Mouse (Mus musculus) small intestine, adult 2 months (tissue): Measurements from ENCODE around the gene Dffa. TPM values are rescaled to one million over a fixed set of nuclear protein-coding genes. Genes with fewer than 3 reads are reported as not detected.
A peak's percentile ranks its signal among the peaks of the same experiment; 100 is the strongest.

Experiments
- H3K27ac ChIP-seq: fragments of 200-500 bp; 2 replicates; pipeline ENCODE4 v1.5.1; 2012; ENCODE audit warnings: low read depth, low read length, control low read depth, inconsistent platforms; ENCODE audit not compliant: insufficient read depth
- H3K27me3 ChIP-seq: fragments of 200-500 bp; 2 replicates; pipeline ENCODE4 v1.6.1; 2012; ENCODE audit warnings: mild to moderate bottlenecking, moderate library complexity, low read length, inconsistent platforms; ENCODE audit not compliant: control insufficient read depth, insufficient read depth
- H3K36me3 ChIP-seq: fragments of 200-500 bp; 2 replicates; pipeline ENCODE4 v1.6.1; 2012; ENCODE audit warnings: mild to moderate bottlenecking, low read length, control low read depth, inconsistent platforms; ENCODE audit not compliant: control insufficient read depth, insufficient read depth
- H3K4me1 ChIP-seq: fragments of 200-500 bp; 2 replicates; pipeline ENCODE4 v1.6.1; 2012; ENCODE audit warnings: low read length, inconsistent platforms, mixed read lengths; ENCODE audit not compliant: control insufficient read depth, insufficient read depth, insufficient read length
- H3K4me3 ChIP-seq: fragments of 200-500 bp; 2 replicates; pipeline ENCODE4 v1.5.1; 2012; ENCODE audit warnings: low read depth, mild to moderate bottlenecking, control low read depth, inconsistent platforms, low read length, moderate library complexity
- CTCF ChIP-seq: fragments of 200-500 bp; IDR thresholded peaks from 2 replicates; pipeline ENCODE4 v1.5.1; 2012; ENCODE audit warnings: low read depth, mild to moderate bottlenecking, control low read depth, inconsistent platforms, low read length, moderate library complexity, mixed read lengths; ENCODE audit not compliant: insufficient replicate concordance, insufficient read length; ENCODE audit errors: extremely low read depth
- POLR2A ChIP-seq: fragments of 200-500 bp; IDR thresholded peaks from 2 replicates; pipeline ENCODE4 v1.6.1; 2012; ENCODE audit warnings: low read depth, mild to moderate bottlenecking, control low read depth, inconsistent platforms, low read length, moderate library complexity
- WGBS: fragments of 180-500 bp; shearing (Covaris S2); methylation state at CpG from one replicate; pipeline ENCODE4 v1.1.7; 2018; 5-methylcytosine and 5-hydroxymethylcytosine counted together
- polyA plus RNA-seq: library from polyadenylated mRNA; depleted of rRNA; stranded (reverse); fragments of >200 nt; gene quantifications from 2 replicates; pipeline ENCODE4 v1.2.3, GENCODE M21; 2012

Dffa gene
- polyA plus RNA-seq, 1 experiment: 13.7 TPM

DNA sequence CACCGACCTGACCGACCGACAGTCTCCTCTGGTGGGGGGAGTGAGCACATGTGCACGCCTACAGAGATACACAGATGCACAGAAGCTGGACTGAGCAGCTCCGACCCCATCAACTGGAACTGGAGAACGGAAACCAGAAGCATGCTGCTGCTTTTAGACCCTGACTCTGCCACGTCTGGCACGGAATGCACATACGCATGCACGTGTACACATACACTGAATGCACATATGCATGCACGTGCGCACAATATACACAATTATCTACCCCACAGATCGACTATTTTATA lies 42.6 kb upstream of the Dffa start:
- H3K4me3 ChIP-seq: no peak overlapping the region
- H3K27me3 ChIP-seq: no peaks in the 10 kb centered on the region
- TF ChIP-seq CTCF: no peak
- TF ChIP-seq POLR2A: no peak
- peaks cover 16% of the 10 kb centered on the region for H3K4me1 ChIP-seq
- 89% methylated on average over 13 of the region's 13 CpGs for WGBS
- H3K27ac ChIP-seq: no peak overlapping the region
- H3K36me3 ChIP-seq: peaks cover 2% of the 10 kb centered on the region

DNA sequence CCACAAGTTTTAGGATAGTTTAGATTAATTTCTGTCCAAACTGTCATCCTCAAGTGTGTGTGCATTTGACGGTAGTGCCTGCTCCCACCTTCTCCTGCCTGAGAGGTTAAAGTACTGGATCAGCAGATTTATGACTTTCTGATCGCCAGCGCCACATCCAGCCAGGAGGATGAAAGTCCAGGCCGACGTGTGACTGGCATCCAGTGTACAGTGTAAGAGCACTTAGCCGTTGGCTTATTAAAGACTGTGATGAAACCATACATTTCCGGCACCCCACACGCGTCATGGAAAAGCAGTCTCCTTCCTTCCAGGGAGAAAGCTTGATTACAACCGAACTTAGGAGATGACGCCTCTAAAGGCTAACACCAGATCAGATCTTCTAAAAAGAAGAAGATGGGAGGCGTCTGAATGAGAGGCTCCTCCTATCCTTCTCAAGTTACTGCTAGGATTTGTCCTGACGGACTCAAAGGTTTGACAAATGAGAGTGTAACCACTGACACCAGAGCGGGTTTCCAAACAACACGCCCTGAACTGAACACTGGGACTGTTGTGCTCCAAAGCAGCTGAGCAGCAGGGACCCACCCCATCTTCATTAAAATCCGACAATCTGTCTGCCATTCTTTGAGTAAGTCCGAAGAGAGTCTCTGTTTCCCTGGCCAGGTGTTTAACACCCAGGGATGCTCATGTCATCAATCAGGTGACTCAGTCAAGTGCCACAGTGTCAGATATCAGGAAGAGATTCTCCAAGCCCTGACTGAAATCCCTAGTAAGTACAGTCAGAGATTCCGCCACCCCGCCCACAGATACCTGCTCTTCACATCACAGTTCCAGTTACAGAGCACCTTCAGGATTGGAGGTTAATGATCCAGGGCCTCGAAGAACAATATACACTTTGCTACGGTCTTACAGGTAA lies 41.3 kb upstream of the Dffa start:
- Histone ChIP-seq H3K4me3 (peak overlapping the region; percentile 24; the same call in 1 of the 2 replicates), H3K36me3 (peaks cover 6% of the 10 kb centered on the region), H3K4me1 (peaks cover 12% of the 10 kb centered on the region), H3K27ac (peak overlapping the region; percentile 14), H3K27me3 (no peaks in the 10 kb centered on the region)
- TF ChIP-seq CTCF (no peak), POLR2A (no peak)
- 37% methylated on average over 21 of the region's 21 CpGs for WGBS

DNA sequence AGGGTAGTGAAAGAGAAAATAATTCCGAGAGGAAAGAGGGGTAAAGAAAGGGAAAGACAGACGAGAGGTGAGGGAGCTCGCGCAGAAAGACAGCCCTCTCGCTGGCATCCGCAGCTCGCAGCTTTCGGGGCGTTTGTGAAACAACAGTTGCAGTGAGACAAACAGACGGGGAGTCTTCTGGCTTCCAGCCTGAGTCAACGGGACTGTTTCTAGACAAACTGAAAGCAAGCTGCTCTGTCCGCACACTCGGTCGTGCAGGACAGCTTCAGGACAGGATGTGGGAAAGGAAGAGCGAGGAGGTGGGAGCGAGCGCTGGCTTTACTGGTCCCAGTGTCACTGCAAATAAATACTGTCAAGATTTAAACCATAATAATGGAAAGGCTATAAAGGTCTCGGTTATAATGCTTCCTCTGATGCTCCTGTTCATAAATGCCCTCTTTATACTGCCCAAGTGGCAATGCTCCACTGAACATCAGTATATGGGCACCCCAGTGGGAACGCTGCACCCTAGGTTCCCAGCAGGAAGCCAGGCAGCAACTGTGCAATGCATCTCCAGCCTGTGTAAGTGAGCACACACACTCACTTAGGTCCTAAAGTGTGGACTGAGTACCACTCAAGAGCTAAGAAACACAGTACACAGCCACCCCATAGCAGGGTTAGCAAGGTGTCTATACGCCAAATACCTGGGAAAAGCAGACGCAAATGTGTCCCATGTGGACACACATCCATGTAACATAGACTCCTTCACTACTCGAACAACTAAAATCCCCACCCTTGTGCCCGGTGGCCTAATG lies 39.7 kb upstream of the Dffa start:
- H3K27me3 ChIP-seq: no peaks in the 10 kb centered on the region
- peaks cover 12% of the 10 kb centered on the region for H3K4me1 ChIP-seq
- H3K4me3 ChIP-seq: peak overlapping the region; percentile 16; the same call in 1 of the 2 replicates
- TF ChIP-seq CTCF: no peak
- no peak overlapping the region for H3K27ac ChIP-seq
- H3K36me3 ChIP-seq: peaks cover 11% of the 10 kb centered on the region
- WGBS: 73% methylated on average over 23 of the region's 23 CpGs

DNA sequence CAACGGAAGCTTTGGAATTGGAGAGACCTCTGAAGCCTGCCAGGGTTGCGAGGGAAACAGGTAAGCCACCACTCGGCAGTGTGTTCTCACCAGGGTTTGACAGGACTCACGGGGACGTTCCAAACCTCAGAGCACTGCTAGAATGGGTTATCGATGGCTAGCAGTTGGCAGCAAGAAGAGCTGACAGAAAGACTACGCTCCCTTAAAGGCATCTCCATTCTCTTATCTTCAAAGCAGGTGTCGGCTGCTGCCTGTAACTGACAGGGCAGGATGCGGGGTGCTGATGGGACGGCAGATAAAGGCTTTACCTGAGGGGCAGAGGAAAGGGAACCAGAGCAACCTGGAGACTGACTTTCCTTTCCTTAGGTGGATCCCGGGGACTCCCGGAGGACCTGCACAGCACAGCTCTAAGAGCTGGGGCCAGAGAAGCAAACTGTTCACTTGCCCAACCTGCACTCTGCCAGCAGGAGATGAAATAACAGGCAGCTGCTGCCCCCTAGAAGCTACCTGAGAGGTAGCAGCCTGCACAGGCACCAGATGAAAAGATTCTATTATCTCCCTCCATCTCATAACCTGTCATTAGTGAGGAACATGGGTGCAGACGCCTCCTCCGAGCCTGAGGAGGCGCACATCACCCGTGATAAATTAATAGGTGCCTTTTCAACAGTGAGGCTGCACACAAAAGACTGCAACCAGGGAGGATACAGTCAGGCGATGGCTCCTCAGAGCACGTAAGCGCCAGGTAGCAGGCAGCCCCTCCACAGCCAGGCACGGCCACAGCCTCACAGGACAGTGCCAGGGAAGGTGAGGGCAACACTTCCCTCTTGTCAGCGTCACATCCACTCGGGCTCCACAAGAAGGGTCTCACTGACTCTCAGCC lies 37.0 kb upstream of the Dffa start:
- WGBS: 81% methylated on average over 22 of the region's 22 CpGs
- no peak for TF ChIP-seq POLR2A
- peak; percentile 42; the same call in 1 of the 2 replicates for TF ChIP-seq CTCF

DNA sequence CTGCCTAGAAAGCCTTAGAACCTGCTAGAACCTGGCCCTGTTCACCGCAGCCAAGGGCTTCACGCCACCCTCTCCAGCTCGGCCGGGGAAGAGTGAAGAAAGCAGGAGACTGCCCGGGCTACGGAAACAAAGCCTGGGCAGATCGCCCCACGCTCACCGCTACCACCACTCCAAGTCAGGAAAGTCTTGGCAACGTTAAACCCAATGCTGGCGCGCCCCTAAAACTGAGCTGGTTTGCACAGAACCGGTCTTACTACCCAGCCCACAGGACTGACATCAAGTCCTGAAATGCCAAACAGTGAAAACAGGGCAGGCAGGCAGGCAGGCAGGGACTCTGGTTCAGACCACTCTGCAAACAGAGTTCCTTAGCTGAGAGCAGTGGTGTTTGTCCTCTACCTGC lies 28.9 kb upstream of the Dffa start:
- no peak overlapping the region for H3K4me3 ChIP-seq
- H3K36me3 ChIP-seq: peaks cover 5% of the 10 kb centered on the region; the same call in 1 of the 2 replicates
- H3K27ac ChIP-seq: 0 out of 2 replicates have a peak overlapping the region, but pooled peaks have one; percentile 17
- WGBS: 94% methylated on average over 13 of the region's 13 CpGs
- H3K4me1 ChIP-seq: peaks cover 9% of the 10 kb centered on the region
- TF ChIP-seq CTCF (no peak), POLR2A (no peak)
- H3K27me3 ChIP-seq: no peaks in the 10 kb centered on the region

More for the DNA sequence above, 37.0 kb upstream of the Dffa start:
- no peaks in the 10 kb centered on the region for H3K27me3 ChIP-seq
- no peak overlapping the region for H3K4me3 ChIP-seq
- peaks cover 12% of the 10 kb centered on the region for H3K4me1 ChIP-seq
- H3K36me3 ChIP-seq: peaks cover 11% of the 10 kb centered on the region
- no peak overlapping the region for H3K27ac ChIP-seq

DNA sequence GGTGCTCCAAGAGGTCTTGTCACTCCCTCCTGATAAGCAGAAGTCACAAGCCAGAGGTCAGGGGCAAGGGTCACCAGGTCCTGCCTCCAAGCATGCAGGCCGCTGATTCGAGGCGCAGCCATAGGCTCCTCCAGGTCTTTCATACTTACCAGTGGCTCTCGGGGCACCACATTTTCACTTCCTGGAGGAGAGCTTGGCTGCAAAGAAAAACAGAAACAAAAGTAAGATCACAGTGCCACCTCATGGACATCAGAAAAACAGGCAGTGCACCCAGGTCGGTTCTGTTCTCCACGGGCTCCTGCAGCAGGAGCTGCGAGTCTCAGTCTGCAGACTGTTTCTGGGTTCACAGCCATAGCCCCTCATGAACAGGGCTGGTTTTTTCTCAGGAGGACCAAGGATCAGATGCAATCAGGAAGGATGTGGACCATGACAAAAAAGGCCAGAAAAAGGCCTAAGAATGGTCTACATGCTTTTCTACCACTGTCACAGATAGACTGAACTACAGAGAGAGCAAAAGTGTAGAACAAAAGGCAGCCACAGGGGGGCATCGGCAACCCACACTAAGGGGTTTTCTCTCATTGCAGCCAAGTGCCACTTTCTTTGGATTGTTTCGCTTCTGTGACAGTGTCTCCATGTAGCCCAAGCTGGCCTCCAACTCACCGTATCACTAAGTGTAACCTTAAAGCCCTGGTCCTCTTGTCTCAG lies 27.9 kb upstream of the Dffa start:
- H3K4me3 ChIP-seq: no peak overlapping the region
- peaks cover 5% of the 10 kb centered on the region; the same call in 1 of the 2 replicates for H3K36me3 ChIP-seq
- 22% methylated on average over 10 of the region's 10 CpGs for WGBS
- peak; percentile 49; the same call in 1 of the 2 replicates for TF ChIP-seq CTCF
- TF ChIP-seq POLR2A: no peak
- H3K27me3 ChIP-seq: no peaks in the 10 kb centered on the region
- H3K4me1 ChIP-seq: peaks cover 9% of the 10 kb centered on the region
- peak overlapping the region; percentile 17; the same call in 1 of the 2 replicates for H3K27ac ChIP-seq
